Mouse (Mus musculus): ENCODE measurements around the gene Trio. TPM values are rescaled to one million over a fixed set of nuclear protein-coding genes. Genes with fewer than 3 reads are reported as not detected.

Gene Trio
- polyA plus RNA-seq, 1 experiment, result 56.3 TPM

- Histone ChIP-seq H3ac (ENCODE audit: control insufficient read depth, insufficient read length) (no peak overlapping the region), H3K79me2 (ENCODE audit: control insufficient read depth, insufficient read depth) (no peaks in the 10 kb centered on the region), H3K36me3 (ENCODE audit: control insufficient read depth, insufficient read depth) (no peaks in the 10 kb centered on the region), H3K4me3 (no peak overlapping the region), H3K27me3 (ENCODE audit: control insufficient read depth, insufficient read depth, insufficient read length) (peaks cover 27% of the 10 kb centered on the region), H3K4me2 (ENCODE audit: low read depth) (no peak overlapping the region)
- TF ChIP-seq TCF3 (IDR thresholded peaks at IDR 0.05; ENCODE audit: insufficient read length, low read depth) (no peak), SRF (IDR thresholded peaks at IDR 0.05; ENCODE audit: control insufficient read depth, insufficient read length, low read depth) (no peak), MYOD1 (IDR thresholded peaks at IDR 0.05; ENCODE audit: control insufficient read depth in 1 of 3, insufficient read length in 2 of 3, low read depth in 2 of 3) (no peak), MYOG (IDR thresholded peaks at IDR 0.05; ENCODE audit: control insufficient read depth in 1 of 3, insufficient read depth in 1 of 3, insufficient read length in 2 of 3, low read depth in 2 of 3) (no peak), POLR2A (IDR thresholded peaks at IDR 0.05; ENCODE audit: insufficient read length, low read depth) (no peak), REST (IDR thresholded peaks at IDR 0.05; ENCODE audit: insufficient read depth, insufficient read length) (no peak), CEBPB (IDR thresholded peaks at IDR 0.05; ENCODE audit: insufficient read depth, poor library complexity, severe bottlenecking) (no peak), E2F4 (IDR thresholded peaks at IDR 0.05; ENCODE audit: insufficient read depth) (no peak)
Measured at GRCm38 (mm10) chr15:27708968-27709612, 316.6 kb downstream of the Trio start.

- Histone ChIP-seq H3K79me2 (ENCODE audit: control insufficient read depth, insufficient read depth) (no peaks in the 10 kb centered on the region), H3K4me2 (ENCODE audit: low read depth) (no peak overlapping the region), H3ac (ENCODE audit: control insufficient read depth, insufficient read length) (no peak overlapping the region), H3K27me3 (ENCODE audit: control insufficient read depth, insufficient read depth, insufficient read length) (peaks cover 30% of the 10 kb centered on the region), H3K4me3 (no peak overlapping the region), H3K36me3 (ENCODE audit: control insufficient read depth, insufficient read depth) (no peaks in the 10 kb centered on the region)
- no peak for TF ChIP-seq TCF3 (IDR thresholded peaks at IDR 0.05; ENCODE audit: insufficient read length, low read depth)
- no peak for TF ChIP-seq POLR2A (IDR thresholded peaks at IDR 0.05; ENCODE audit: insufficient read length, low read depth)
- TF ChIP-seq MYOG (IDR thresholded peaks at IDR 0.05; ENCODE audit: control insufficient read depth in 1 of 3, insufficient read depth in 1 of 3, insufficient read length in 2 of 3, low read depth in 2 of 3), result no peak
- TF ChIP-seq USF1 (IDR thresholded peaks at IDR 0.05; ENCODE audit: low read depth), result peak; percentile 21
- TF ChIP-seq MAX (IDR thresholded peaks at IDR 0.05; ENCODE audit: low read depth), result no peak
- TF ChIP-seq POLR2AphosphoS2 (IDR thresholded peaks at IDR 0.05; ENCODE audit: insufficient read length, low read depth), result no peak
Measured at GRCm38 (mm10) chr15:27708499-27708898, 317.1 kb downstream of the Trio start.

GRCm38 (mm10) chr15:27702972-27703313, 322.7 kb downstream of the Trio start:
- Histone ChIP-seq H3ac (ENCODE audit: control insufficient read depth, insufficient read length) (no peak overlapping the region), H3K27me3 (ENCODE audit: control insufficient read depth, insufficient read depth, insufficient read length) (peaks cover 47% of the 10 kb centered on the region), H3K4me2 (ENCODE audit: low read depth) (peak overlapping the region; percentile 36), H3K4me3 (no peak overlapping the region), H3K36me3 (ENCODE audit: control insufficient read depth, insufficient read depth) (no peaks in the 10 kb centered on the region), H3K79me2 (ENCODE audit: control insufficient read depth, insufficient read depth) (no peaks in the 10 kb centered on the region)
- TF ChIP-seq TCF12 (IDR thresholded peaks at IDR 0.05; ENCODE audit: insufficient read depth, poor library complexity, severe bottlenecking) (no peak), POLR2AphosphoS2 (IDR thresholded peaks at IDR 0.05; ENCODE audit: insufficient read length, low read depth) (no peak), REST (IDR thresholded peaks at IDR 0.05; ENCODE audit: insufficient read depth, insufficient read length) (no peak), TCF3 (IDR thresholded peaks at IDR 0.05; ENCODE audit: insufficient read length, low read depth) (no peak), MAX (IDR thresholded peaks at IDR 0.05; ENCODE audit: low read depth) (no peak), E2F4 (IDR thresholded peaks at IDR 0.05; ENCODE audit: insufficient read depth) (no peak), CEBPB (IDR thresholded peaks at IDR 0.05; ENCODE audit: insufficient read depth, poor library complexity, severe bottlenecking) (no peak), POLR2A (IDR thresholded peaks at IDR 0.05; ENCODE audit: insufficient read length, low read depth) (no peak)

GRCm38 (mm10) chr15:27702031-27702971, 323.3 kb downstream of the Trio start:
- H3K4me3 ChIP-seq, result no peak overlapping the region
- H3K36me3 ChIP-seq (ENCODE audit: control insufficient read depth, insufficient read depth), result no peaks in the 10 kb centered on the region
- H3K79me2 ChIP-seq (ENCODE audit: control insufficient read depth, insufficient read depth), result no peaks in the 10 kb centered on the region
- no peak for TF ChIP-seq POLR2A (IDR thresholded peaks at IDR 0.05; ENCODE audit: insufficient read length, low read depth)
- TF ChIP-seq SRF (IDR thresholded peaks at IDR 0.05; ENCODE audit: control insufficient read depth, insufficient read length, low read depth), result no peak
- no peak for TF ChIP-seq MAX (IDR thresholded peaks at IDR 0.05; ENCODE audit: low read depth)
- no peak for TF ChIP-seq REST (IDR thresholded peaks at IDR 0.05; ENCODE audit: insufficient read depth, insufficient read length)
- no peak for TF ChIP-seq USF1 (IDR thresholded peaks at IDR 0.05; ENCODE audit: low read depth)
- no peak for TF ChIP-seq MYOG (IDR thresholded peaks at IDR 0.05; ENCODE audit: control insufficient read depth in 1 of 3, insufficient read depth in 1 of 3, insufficient read length in 2 of 3, low read depth in 2 of 3)
- peak overlapping the region; percentile 36 for H3K4me2 ChIP-seq (ENCODE audit: low read depth)
- no peak overlapping the region for H3ac ChIP-seq (ENCODE audit: control insufficient read depth, insufficient read length)
- peaks cover 47% of the 10 kb centered on the region for H3K27me3 ChIP-seq (ENCODE audit: control insufficient read depth, insufficient read depth, insufficient read length)

- no peak overlapping the region for H3K4me2 ChIP-seq (ENCODE audit: low read depth)
- TF ChIP-seq TCF3 (IDR thresholded peaks at IDR 0.05; ENCODE audit: insufficient read length, low read depth) (no peak), MYOD1 (IDR thresholded peaks at IDR 0.05; ENCODE audit: control insufficient read depth in 1 of 3, insufficient read length in 2 of 3, low read depth in 2 of 3) (no peak), MAX (IDR thresholded peaks at IDR 0.05; ENCODE audit: low read depth) (no peak)
- no peak overlapping the region for H3ac ChIP-seq (ENCODE audit: control insufficient read depth, insufficient read length)
- no peak overlapping the region for H3K4me3 ChIP-seq
- H3K36me3 ChIP-seq (ENCODE audit: control insufficient read depth, insufficient read depth), result no peaks in the 10 kb centered on the region
- no peaks in the 10 kb centered on the region for H3K79me2 ChIP-seq (ENCODE audit: control insufficient read depth, insufficient read depth)
- H3K27me3 ChIP-seq (ENCODE audit: control insufficient read depth, insufficient read depth, insufficient read length), result peaks cover 27% of the 10 kb centered on the region
Measured at GRCm38 (mm10) chr15:27697632-27698031, 328.0 kb downstream of the Trio start.

Measured in myocyte (in vitro differentiated cells).